Mouse (Mus musculus) forebrain, embryonic 14.5 days (tissue): Measurements from ENCODE around the gene Itprip. TPM values are rescaled to one million over a fixed set of nuclear protein-coding genes. Genes with fewer than 3 reads are reported as not detected.
A peak's percentile ranks its signal among the peaks of the same experiment; 100 is the strongest.

Experiments
- ATAC-seq: fragments of 200-750 bp; cut with Nextera tagmentation; 2 replicates; pipeline ENCODE4 v1.8.0; 2017; ENCODE audit warnings: mild to moderate bottlenecking, moderate library complexity
- DNase-seq: peaks from one replicate; pipeline ENCODE4 v3.0.0-alpha.2; 2015; ENCODE audit warnings: low spot score
- H3K27ac ChIP-seq: fragments of 300-500 bp; sonication (generic); 2 replicates; pipeline ENCODE4 v1.5.1; 2014; ENCODE audit warnings: low read depth, mild to moderate bottlenecking, control low read depth, low read length, moderate library complexity
- H3K27me3 ChIP-seq: fragments of 300-500 bp; sonication (generic); replicated peaks from 2 replicates; pipeline ENCODE4 v1.6.1; 2014; ENCODE audit warnings: low read length, control low read depth, mixed read lengths; ENCODE audit not compliant: control insufficient read depth, insufficient read depth
- H3K36me3 ChIP-seq: fragments of 300-500 bp; sonication (generic); 2 replicates; pipeline ENCODE4 v1.6.1; 2014; ENCODE audit warnings: low read length, control low read depth; ENCODE audit not compliant: control insufficient read depth, insufficient read depth
- H3K4me1 ChIP-seq: fragments of 300-500 bp; sonication (generic); 2 replicates; pipeline ENCODE4 v1.6.1; 2014; ENCODE audit warnings: antibody characterized with exemption, low read length, control low read depth; ENCODE audit not compliant: control insufficient read depth, insufficient read depth
- H3K4me2 ChIP-seq: fragments of 300-500 bp; sonication (generic); 2 replicates; pipeline ENCODE4 v1.6.1; 2014; ENCODE audit warnings: mild to moderate bottlenecking, control low read depth, low read length
- H3K4me3 ChIP-seq: fragments of 300-500 bp; sonication (generic); 2 replicates; pipeline ENCODE4 v1.5.1; 2014; ENCODE audit warnings: low read depth, low read length, control low read depth
- H3K9ac ChIP-seq: fragments of 300-500 bp; sonication (generic); 2 replicates; pipeline ENCODE4 v1.6.1; 2014; ENCODE audit warnings: mild to moderate bottlenecking, low read length, control low read depth, moderate library complexity
- H3K9me3 ChIP-seq: fragments of 300-500 bp; sonication (generic); replicated peaks from 2 replicates; pipeline ENCODE4 v1.6.1; 2016; ENCODE audit warnings: low read length, control low read depth, mixed read lengths; ENCODE audit not compliant: control insufficient read depth
- WGBS: fragments of 180-500 bp; shearing (Covaris S2); extraction: QIAGEN DNeasy Blood & Tissue Kit; methylation state at CpG from one replicate; pipeline ENCODE4 v1.1.7; 2014; 5-methylcytosine and 5-hydroxymethylcytosine counted together
- polyA plus RNA-seq: library from polyadenylated mRNA; unstranded; fragments of >200 nt; fragmentation: Nextera tagmentation; extraction: Ambion mirVana; gene quantifications from 2 replicates; pipeline ENCODE4 v1.2.1, GENCODE M21; 2014

Gene Itprip
- polyA plus RNA-seq, 1 experiment from 2014 or later, result 5.4 TPM

DNA sequence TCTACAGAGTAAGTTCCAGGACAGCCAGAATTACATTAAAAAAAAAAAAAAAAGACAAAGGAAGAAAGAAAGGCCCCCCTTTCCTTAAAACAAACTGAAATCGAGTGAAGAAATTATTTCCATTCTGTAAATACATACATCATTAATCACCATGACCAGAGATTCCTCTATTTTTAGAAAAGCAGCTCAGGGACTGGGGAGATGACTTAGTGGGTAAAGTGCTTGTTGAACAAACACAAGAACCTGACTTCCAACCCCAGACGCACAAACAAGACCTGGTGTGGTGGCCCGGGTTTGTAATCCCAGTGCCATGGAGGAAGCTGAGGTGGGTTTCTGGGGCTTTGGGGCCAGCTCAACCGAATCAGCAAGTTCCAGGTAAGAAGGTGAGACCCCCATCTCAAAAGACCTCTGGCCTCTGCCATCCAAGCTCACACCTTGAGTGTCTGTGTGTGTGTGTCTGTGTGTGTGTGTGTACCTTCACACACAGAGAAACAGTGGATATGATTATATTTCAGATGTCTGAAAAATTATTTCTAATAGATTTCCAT lies 51.4 kb downstream of the Itprip start:
- Histone ChIP-seq H3K9me3 (no peaks in the 10 kb centered on the region), H3K27me3 (no peaks in the 10 kb centered on the region), H3K9ac (no peak overlapping the region), H3K4me1 (0 out of 2 replicates have a peak, but pooled peaks cover 4% of the 10 kb centered on the region), H3K36me3 (no peaks in the 10 kb centered on the region), H3K4me2 (no peak overlapping the region), H3K4me3 (no peak overlapping the region), H3K27ac (no peak overlapping the region)
- DNase-seq (no peak), ATAC-seq (no peak)
- 72% methylated on average over 4 of the region's 4 CpGs for WGBS

DNA sequence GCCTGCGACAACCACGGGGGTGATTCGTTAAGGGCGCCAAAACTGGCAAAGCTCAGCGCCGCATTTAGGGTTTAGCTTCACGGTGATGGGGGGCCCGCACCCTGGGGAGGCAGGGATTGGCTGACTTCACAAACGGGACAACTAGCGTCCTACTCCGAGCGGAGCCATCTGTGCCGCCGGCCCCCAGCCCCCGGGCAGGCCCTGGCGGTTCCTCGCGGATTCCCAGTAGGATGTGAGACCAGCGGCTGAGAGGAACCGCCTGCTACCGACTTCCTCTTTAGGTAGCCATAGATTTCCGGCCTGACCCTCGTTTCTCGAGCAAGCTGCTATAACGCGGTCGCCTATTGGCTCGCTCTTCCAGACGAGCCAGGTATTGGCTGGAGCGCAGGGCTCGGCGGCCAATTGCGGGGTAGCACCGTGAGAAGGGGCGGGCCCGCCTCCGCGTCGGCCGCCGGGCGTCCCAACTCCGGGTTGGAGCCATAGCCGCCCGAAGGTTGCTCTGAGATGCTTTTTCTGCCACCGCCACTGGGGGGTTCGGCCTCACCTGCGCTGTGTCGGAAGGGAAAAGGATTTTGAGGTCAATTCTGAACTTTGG lies 53.6 kb downstream of the Itprip start, which contains the start of gene Gsto2:
Gene Gsto2 (plus strand): TSS at position 182 of the 595 bp plus-strand sequence.
- H3K9ac ChIP-seq, result peak within 1 kb of the TSS; percentile 89
- H3K4me3 ChIP-seq, result peak within 1 kb of the TSS; percentile 55
- H3K27me3 ChIP-seq, result no peaks in the 10 kb centered on the region
- H3K4me2 ChIP-seq, result peak within 1 kb of the TSS; percentile 76
- DNase-seq (peak; percentile 99), ATAC-seq (peak; percentile 100)
- 0 out of 2 replicates have a peak, but pooled peaks cover 4% of the 10 kb centered on the region for H3K4me1 ChIP-seq
- peak within 1 kb of the TSS; percentile 87 for H3K27ac ChIP-seq
- no peaks in the 10 kb centered on the region for H3K9me3 ChIP-seq
- under 1% methylated on average over 49 of the region's 49 CpGs for WGBS
- H3K36me3 ChIP-seq, result no peaks in the 10 kb centered on the region

DNA sequence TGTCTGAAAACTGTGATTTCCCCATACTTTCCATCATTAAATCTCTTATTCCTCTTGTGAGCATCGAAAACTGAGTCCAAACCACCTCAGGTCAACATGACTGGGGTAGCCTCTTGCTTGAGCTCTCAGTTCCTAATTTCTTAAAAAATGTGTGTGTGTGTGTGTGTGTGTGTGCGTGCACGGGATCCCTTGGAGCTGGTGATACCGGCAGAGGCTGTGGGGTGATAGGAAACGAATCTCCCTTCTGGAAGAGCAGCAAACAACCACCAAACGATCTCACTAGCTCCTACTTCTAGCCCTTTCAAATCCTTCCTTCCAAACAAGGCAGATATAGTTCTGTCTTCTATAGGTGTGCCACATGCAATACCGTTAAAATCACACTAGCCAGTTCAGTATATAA lies 54.4 kb downstream of the Itprip start:
- DNase-seq (no peak), ATAC-seq (no peak)
- H3K27ac ChIP-seq, result no peak overlapping the region
- H3K36me3 ChIP-seq, result no peaks in the 10 kb centered on the region
- no peaks in the 10 kb centered on the region for H3K27me3 ChIP-seq
- peak overlapping the region; percentile 55 for H3K4me3 ChIP-seq
- peak overlapping the region; percentile 76 for H3K4me2 ChIP-seq
- H3K4me1 ChIP-seq, result 0 out of 2 replicates have a peak, but pooled peaks cover 4% of the 10 kb centered on the region
- no peaks in the 10 kb centered on the region for H3K9me3 ChIP-seq
- 85% methylated on average over 7 of the region's 7 CpGs for WGBS
- H3K9ac ChIP-seq, result peak overlapping the region; percentile 89; the same call in 1 of the 2 replicates

DNA sequence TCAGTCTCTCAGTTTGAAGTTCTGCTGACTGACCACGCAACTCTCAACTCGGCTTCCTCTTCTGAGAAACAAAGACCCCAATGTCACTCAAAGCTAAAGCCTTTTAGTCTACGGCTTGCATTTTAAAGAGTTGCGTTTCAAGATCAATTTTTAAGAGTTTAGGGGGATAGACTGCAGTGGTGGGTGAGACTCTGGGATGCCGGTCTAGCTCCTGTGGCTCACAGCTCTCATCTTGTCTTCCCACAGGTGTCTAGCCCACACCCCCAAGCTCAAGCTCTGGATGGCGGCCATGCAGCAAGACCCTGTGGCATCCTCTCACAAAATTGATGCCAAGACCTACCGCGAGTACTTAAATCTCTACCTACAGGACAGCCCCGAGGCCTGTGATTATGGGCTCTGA lies 55.0 kb downstream of the Itprip start:
- no peaks in the 10 kb centered on the region for H3K27me3 ChIP-seq
- no peak overlapping the region for H3K4me2 ChIP-seq
- no peak overlapping the region for H3K9ac ChIP-seq
- H3K4me3 ChIP-seq, result no peak overlapping the region
- WGBS, result 97% methylated on average over 9 of the region's 9 CpGs
- H3K9me3 ChIP-seq, result no peaks in the 10 kb centered on the region
- H3K4me1 ChIP-seq, result 0 out of 2 replicates have a peak, but pooled peaks cover 4% of the 10 kb centered on the region
- DNase-seq (no peak), ATAC-seq (no peak)
- no peaks in the 10 kb centered on the region for H3K36me3 ChIP-seq
- H3K27ac ChIP-seq, result no peak overlapping the region

DNA sequence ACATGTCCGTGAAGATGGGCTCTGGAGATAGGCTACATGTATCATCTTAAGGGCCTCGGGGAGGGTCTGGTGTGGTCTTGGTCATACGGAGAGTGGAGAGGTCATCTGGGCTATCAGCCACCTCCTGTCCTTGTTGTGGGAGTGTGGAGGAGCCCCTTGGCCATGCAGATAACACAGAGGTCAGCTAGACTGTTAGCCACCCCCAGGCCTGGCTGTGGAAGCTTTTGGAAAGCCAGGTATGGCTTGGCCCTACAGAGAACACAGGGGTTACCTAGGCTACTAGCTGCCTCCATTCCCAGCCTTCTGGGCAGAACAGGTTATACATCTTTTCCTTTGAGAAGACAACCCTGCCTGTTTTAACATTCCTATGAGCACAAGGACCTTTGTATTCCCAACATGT lies 56.5 kb downstream of the Itprip start:
- no peaks in the 10 kb centered on the region; the same call in 1 of the 2 replicates for H3K36me3 ChIP-seq
- 0 out of 2 replicates have a peak, but pooled peaks cover 4% of the 10 kb centered on the region for H3K4me1 ChIP-seq
- no peak overlapping the region for H3K9ac ChIP-seq
- H3K4me2 ChIP-seq, result no peak overlapping the region
- no peak overlapping the region for H3K27ac ChIP-seq
- no peak for ATAC-seq
- H3K4me3 ChIP-seq, result no peak overlapping the region
- no peaks in the 10 kb centered on the region for H3K9me3 ChIP-seq
- no peak for DNase-seq
- H3K27me3 ChIP-seq, result no peaks in the 10 kb centered on the region
- 95% methylated on average over 3 of the region's 3 CpGs for WGBS

DNA sequence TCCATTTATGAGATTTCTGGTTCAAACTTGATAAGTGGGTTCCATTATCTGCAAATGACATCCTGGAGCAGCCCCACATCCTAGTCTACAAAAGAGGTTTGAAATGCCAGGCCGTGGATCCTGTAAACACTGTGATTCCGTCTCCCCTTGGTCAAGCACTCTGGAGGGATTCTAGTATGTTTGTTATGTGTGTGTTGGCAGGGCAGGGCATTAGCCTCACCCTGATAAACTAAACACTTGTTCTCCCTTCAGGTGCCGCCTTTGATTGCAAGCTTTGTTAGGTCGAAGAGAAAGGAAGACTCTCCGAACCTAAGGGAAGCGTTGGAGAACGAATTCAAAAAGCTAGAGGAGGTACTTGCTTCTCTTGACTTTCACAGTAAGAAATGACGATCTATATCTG lies 59.9 kb downstream of the Itprip start:
- WGBS, result 93% methylated on average over 8 of the region's 8 CpGs
- DNase-seq, result no peak
- H3K9ac ChIP-seq, result no peak overlapping the region
- no peaks in the 10 kb centered on the region; the same call in 1 of the 2 replicates for H3K36me3 ChIP-seq
- peaks cover 3% of the 10 kb centered on the region for H3K4me1 ChIP-seq
- no peaks in the 10 kb centered on the region for H3K9me3 ChIP-seq
- H3K27me3 ChIP-seq, result no peaks in the 10 kb centered on the region
- H3K27ac ChIP-seq, result no peak overlapping the region
- H3K4me2 ChIP-seq, result no peak overlapping the region
- H3K4me3 ChIP-seq, result no peak overlapping the region
- no peak for ATAC-seq

DNA sequence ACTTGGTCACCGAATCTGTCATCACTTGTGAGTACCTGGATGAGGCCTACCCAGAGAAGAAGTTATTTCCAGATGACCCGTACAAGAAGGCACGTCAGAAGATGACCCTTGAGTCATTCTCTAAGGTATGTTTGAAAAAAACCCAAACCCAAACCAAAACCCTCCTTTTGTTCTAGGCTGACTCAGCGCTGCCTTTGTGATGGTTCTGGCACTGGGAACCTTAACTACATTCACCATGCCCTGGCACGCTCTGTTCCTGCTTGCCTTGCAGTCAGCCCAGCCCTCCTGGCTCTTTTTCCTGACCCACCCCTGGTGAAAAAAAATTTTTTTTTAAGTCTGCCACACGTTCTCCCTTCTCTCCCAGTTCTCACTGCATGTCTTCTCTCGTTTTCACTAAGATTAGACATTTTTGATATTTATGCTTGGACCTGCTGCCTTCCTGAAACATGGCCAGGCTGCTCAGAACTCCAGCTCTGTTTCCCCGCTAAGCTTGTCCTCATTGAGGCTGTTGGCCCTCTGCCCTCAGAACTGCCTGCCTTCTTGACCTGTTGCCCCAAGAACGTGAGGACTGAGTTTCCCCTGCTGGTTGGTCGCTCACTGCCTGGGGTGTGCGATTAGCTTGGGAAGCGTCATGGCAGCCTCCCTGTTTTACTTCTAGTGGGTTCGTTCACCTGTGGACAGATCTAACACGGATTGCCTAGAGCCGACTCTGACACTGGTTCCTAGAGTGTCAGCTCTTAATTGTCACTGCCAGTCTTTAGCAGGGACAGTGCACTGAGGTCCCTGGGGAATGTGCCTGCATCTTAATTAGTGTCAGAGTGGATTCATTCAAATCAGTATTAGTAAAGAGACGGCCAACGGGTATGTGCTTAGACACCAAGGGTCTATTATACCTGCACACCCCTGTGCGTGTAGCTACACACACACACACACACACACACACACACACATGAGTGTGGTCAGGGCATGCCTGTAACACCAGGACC lies 60.8 kb downstream of the Itprip start:
- 82% methylated on average over 18 of the region's 18 CpGs for WGBS
- Histone ChIP-seq H3K36me3 (no peaks in the 10 kb centered on the region; the same call in 1 of the 2 replicates), H3K9me3 (no peaks in the 10 kb centered on the region), H3K4me2 (no peak overlapping the region), H3K27ac (no peak overlapping the region), H3K4me3 (no peak overlapping the region), H3K9ac (no peak overlapping the region), H3K4me1 (peaks cover 7% of the 10 kb centered on the region), H3K27me3 (no peaks in the 10 kb centered on the region)
- DNase-seq (no peak), ATAC-seq (no peak)

DNA sequence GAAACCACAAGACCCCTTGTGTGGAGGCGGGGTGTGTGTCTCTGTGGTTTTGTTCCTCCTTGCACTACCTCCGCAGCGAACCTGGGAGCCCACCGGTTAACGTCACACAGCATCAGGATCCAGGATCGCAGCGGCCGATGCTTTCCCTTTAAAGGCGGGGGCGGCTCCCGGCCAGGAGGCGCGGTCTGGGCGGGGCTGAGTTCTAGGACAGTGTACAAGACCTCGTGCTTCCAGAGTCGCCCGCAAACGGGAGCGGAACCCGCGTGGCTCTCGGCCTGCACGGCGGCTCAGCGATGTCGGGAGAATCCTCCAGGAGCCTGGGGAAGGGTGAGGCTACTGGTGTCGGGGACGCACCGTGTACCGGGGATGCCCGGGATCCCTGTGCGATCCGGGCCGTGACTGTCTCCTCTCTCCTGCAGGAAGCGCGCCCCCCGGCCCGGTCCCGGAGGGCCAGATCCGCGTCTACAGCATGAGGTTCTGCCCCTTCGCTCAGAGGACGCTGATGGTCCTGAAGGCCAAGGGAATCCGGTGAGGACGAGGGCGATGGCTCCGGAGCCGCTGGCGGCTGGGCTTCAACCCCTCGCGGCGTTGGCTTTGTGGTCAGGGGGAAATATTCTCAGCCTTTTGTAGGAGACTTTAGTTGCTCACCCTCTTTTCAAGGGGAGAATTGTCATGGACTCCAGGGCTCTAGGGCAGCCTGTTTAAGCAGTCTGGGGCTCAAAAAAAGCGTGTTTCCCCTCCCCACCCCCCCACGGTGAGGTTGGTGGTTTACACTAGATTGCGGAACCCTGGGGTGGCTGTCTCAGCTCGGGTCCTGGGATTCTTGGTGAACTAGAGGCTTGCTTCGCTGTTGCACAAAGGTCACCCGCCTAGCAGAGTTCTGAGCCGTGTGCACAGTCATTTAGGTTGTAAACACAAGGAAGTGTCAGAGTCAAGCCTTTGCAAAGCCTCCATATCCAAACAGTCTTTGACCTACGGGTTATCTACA lies 64.0 kb downstream of the Itprip start, which contains the start of gene Gsto1:
Gene Gsto1 (plus strand): TSS at position 175 of the 988 bp plus-strand sequence.
- Histone ChIP-seq H3K9ac (peak within 1 kb of the TSS; percentile 80), H3K36me3 (no peaks in the 10 kb centered on the region; the same call in 1 of the 2 replicates), H3K27ac (no peak within 1 kb of the TSS; the same call in 1 of the 2 replicates), H3K27me3 (no peaks in the 10 kb centered on the region), H3K4me3 (peak within 1 kb of the TSS; percentile 57), H3K9me3 (no peaks in the 10 kb centered on the region), H3K4me1 (peaks cover 7% of the 10 kb centered on the region), H3K4me2 (peak within 1 kb of the TSS; percentile 96)
- DNase-seq, result peak; percentile 86
- peak; percentile 95 for ATAC-seq
- under 1% methylated on average over 59 of the region's 60 CpGs for WGBS
